Mouse (Mus musculus) myocyte (in vitro differentiated cells): ENCODE measurements around the gene Myo9b.

Experiments
- CEBPB ChIP-seq: IDR thresholded peaks from 2 replicates; pipeline ENCODE4 v1.6.1; 2011; ENCODE audit warnings: mild to moderate bottlenecking, moderate library complexity; ENCODE audit not compliant: poor library complexity, insufficient read depth, severe bottlenecking
- E2F4 ChIP-seq: IDR thresholded peaks from one replicate; pipeline ENCODE4 v1.6.1; 2011; ENCODE audit warnings: mild to moderate bottlenecking, control low read depth, moderate library complexity; ENCODE audit not compliant: insufficient read depth
- MAX ChIP-seq: IDR thresholded peaks from one replicate; pipeline ENCODE4 v1.6.1; 2011; ENCODE audit warnings: low read depth, mild to moderate bottlenecking, control low read depth
- MYOD1 ChIP-seq, 3 experiments: IDR thresholded peaks; one replicate each; pipeline ENCODE4 v1.6.1; 2011; ENCODE audit warnings: control low read depth in 2 of 3, low read depth in 2 of 3, mild to moderate bottlenecking in 2 of 3, moderate library complexity in 1 of 3; ENCODE audit not compliant: insufficient read length in 2 of 3, control insufficient read depth in 1 of 3
- MYOG ChIP-seq, 3 experiments: IDR thresholded peaks; one replicate each; pipeline ENCODE4 v1.6.1; 2011; ENCODE audit warnings: control low read depth in 2 of 3, low read depth in 2 of 3, mild to moderate bottlenecking in 2 of 3; ENCODE audit not compliant: insufficient read length in 2 of 3, control insufficient read depth in 1 of 3, insufficient read depth in 1 of 3
- POLR2A ChIP-seq: IDR thresholded peaks from one replicate; pipeline ENCODE4 v1.6.1; 2011; ENCODE audit warnings: low read depth, mild to moderate bottlenecking, control low read depth, moderate library complexity; ENCODE audit not compliant: insufficient read length
- POLR2AphosphoS2 ChIP-seq: IDR thresholded peaks from one replicate; pipeline ENCODE4 v1.6.1; 2011; ENCODE audit warnings: low read depth, control low read depth; ENCODE audit not compliant: insufficient read length
- REST ChIP-seq: IDR thresholded peaks from one replicate; pipeline ENCODE4 v1.6.1; 2011; ENCODE audit warnings: mild to moderate bottlenecking, control low read depth, moderate library complexity; ENCODE audit not compliant: insufficient read depth, insufficient read length
- TCF12 ChIP-seq: IDR thresholded peaks from one replicate; pipeline ENCODE4 v1.6.1; 2011; ENCODE audit warnings: mild to moderate bottlenecking, control low read depth; ENCODE audit not compliant: poor library complexity, insufficient read depth, severe bottlenecking
- TCF3 ChIP-seq: IDR thresholded peaks from one replicate; pipeline ENCODE4 v1.6.1; 2011; ENCODE audit warnings: low read depth, control low read depth; ENCODE audit not compliant: insufficient read length
- USF1 ChIP-seq: IDR thresholded peaks from one replicate; pipeline ENCODE4 v1.6.1; 2011; ENCODE audit warnings: low read depth, mild to moderate bottlenecking, control low read depth, moderate library complexity

DNA sequence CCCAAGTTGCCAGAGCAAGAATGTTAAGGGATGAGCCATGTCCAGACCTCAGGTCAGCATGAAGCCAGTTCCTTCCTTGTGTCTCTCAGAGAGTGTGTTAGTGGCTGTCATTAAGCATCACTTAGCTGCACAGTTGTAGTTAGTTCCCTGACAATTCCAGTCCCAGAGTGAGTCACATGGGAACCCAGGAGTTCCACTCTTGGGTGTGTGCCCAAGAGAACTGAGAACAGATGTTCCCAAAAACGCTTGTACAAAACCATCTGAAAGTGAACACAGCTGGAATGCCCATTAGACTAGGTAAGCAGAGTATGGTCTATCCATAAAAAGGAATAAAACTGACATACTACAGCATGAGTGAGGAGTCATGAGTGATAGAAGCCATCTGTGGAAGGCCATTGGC, 74.1 kb downstream of the Myo9b start:
- TF ChIP-seq POLR2A (no peak), CEBPB (no peak), MAX (no peak), POLR2AphosphoS2 (no peak), MYOG (IDR thresholded peaks at IDR 0.05; ENCODE audit: control insufficient read depth in 1 of 3, insufficient read depth in 1 of 3, insufficient read length in 2 of 3, low read depth in 2 of 3) (no peak), REST (no peak), E2F4 (no peak), USF1 (no peak), TCF12 (no peak), MYOD1 (IDR thresholded peaks at IDR 0.05; ENCODE audit: control insufficient read depth in 1 of 3, insufficient read length in 2 of 3, low read depth in 2 of 3) (no peak), TCF3 (no peak)
